Mouse (Mus musculus): ENCODE data around the gene Dnajb8.

Gene Dnajb8

GRCm38 (mm10) chr6:88233996-88234395, 11.9 kb downstream of the Dnajb8 start:
- DNase-seq, result peak; percentile 55

DNA sequence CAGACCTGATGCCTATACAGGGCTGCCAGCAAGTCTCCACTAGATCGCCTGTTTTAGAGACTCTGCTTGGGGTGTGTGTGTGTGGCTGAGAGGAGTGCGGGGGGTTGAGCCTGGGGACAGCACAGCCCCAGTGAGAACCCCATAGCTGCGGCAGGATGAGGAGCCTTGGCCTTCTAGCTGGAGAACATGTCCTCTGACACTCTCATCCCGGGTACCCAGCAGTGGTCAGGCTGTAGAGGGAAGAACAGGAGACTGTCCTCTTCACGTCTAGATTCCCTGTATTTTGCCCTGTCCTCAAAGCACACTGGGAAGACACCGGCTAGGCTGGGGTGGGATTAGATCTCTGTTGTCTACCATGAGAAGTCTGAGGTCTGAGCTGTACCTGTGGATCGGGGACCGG, 13.4 kb downstream of the Dnajb8 start:
- DNase-seq, result no peak

- DNase-seq, result no peak
Observed at GRCm38 (mm10) chr6:88235983-88236382, 13.9 kb downstream of the Dnajb8 start.

DNA sequence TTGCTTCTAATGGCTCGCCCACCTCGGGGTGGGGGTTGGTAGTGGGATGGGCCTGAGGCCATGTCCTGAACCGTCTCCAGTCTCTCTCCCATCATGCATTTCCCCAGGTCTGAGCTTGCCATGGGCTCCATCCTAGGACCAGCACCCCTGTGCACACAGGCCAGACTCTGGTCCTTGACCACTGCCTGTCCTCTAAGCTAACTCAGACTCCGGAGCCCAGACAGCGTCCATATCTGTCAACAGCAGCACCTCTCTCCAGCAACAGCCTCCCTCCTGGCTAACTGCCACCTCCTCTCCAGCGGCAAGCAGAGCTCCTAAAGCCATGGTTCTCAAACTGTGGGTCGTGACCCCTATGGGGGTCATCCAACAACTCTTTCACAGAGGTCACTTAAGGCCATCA, 14.4 kb downstream of the Dnajb8 start:
- no peak for DNase-seq

DNA sequence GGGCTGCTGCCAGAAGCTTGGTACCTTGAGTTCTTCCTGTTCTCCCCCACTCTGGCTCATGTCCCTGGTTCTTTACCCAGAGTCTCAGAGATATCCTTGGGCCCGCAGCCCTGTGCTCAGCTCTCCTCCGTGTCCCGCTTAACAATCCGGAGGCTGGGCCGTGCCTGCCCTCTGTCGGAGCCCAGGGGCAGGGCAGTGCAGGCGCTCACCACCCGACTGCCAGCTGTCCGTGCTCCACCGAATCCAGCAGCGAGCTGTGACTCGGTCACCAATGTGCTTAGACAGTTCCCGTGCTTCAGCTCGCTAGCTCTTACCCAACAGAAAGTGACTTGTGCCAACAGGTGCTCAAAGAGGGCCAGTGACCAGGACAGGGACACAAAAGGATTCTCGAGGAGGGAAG, 20.5 kb downstream of the Dnajb8 start:
- peak; percentile 67 for DNase-seq

DNA sequence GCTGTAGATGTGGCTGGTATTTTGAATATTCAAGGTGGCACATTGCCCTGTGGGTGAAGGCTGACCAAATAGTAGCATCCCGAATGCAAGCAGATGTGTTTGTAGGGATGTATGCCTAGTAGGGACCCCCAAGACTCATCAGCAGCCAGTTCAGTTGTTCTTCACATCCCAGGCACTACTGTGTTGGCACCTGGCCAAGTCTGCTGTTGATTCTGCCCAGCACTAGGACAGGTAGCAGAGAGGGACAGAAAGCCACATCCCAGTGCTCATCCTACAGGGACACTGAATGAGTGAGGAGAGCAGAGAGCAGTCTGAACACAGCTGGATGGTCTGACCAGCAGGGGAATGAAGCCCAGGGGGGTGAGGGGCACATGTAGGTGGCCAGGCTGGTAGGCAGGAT, 27.2 kb downstream of the Dnajb8 start:
- no peak for DNase-seq

DNA sequence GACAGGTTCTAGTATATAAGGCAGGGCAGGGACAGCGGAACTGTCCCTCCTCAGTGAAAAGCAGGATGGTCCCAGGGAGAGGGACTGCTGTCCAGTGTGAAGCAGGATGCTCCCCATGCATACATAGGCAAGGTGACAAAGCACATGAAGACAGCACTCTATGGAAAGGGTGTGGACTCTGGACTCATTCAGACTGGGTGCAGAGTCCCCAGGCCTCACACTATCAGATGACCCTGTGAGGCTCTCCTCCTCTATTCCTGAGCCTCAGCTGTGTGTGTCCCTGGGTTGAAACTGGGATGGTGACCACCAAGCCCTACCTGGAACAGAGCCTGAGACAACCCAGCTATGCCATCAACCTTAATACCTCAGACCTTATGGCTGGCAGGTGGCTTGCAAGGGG, 29.3 kb downstream of the Dnajb8 start:
- no peak for DNase-seq

DNA sequence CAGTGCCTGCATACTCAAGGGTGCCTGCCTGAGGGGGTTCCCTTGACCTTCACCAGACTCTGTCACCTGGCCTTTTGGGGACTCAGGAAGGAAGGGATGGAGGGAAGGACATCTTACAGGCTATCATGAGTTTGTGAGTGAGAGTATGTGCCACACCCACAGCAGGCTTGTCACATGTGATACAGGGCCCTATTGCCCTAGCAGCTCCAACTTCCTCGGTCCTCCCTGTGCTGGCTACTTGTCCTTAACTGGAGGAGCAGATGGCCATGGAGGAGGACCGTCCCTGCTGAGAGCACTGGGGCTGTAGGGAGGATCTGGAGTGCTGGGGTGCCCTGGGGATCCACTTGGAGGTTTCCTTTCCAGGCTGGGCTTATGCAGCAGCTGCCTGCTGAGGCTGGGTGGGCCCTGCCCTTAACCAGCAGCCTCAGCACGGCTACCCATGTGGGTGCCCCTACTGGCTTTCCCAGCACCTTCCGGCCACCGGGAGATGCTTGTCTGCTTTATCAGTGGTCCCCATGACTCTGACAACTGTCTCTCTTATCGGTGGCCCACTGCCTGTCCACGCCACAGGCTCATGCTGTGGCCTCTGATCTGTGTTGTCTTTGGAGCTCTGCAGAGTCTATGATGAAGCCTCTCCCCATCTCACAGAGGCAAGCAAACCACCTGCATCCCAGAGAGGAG, 29.9 kb downstream of the Dnajb8 start:
- DNase-seq, result no peak

DNA sequence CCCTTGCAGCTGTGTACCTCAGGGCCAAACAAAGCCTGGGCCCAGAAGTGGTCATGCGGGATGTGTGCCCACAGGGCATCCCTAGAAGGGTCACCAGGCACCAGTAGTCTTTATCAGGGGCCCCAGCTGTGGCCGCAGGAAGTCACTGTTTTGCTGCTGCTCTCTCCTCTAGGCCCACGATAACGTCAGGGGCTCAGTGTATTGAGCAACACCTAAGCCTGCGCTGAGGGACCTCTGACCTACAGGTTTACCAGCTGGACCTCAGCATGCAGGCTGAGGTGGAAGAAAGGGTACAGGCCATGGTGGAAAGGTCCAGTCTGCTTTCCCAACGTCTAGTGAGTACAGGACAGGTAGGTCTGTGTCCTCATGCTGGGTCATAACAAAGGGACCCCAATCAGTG, 32.0 kb downstream of the Dnajb8 start:
- DNase-seq, result no peak

DNA sequence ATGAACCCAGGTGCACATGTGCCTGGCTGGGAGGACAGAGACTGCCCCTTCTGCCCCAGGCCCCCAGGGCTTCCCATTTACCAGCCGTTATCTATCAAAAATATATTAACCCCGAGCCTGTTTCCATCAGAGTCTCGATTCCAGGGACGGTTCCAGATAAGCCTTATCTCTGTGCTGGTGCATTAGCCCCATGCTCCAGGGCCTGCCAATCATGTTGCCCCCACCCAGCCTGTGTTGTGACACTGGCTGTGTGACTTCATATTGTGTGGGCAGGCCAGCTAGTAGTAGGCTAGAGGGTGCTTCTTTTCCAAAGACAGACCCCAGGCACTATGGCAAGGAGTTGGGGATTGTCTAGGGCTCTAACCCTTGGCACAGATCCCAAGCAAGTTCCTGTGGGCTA, 33.4 kb downstream of the Dnajb8 start:
- no peak for DNase-seq

DNA sequence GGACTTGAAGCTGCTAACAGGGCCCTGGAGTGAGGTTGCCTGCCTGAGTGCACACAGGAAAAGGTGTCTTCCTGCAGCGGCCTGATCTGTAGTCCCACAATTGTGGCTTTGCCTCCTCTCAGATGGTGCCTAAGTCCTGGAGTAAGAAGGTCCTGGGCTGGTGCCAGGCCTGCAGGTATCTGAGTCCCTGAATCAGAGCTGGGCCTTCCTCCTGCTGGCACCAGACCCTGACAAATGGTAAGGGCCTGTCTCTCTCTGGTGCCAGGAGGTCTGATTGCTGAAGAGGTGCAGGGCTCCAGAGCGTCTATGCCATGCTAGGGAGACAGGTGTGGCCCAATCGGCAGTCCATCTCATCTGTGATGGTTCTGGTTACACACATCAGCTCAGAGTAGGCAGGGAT, 37.6 kb downstream of the Dnajb8 start:
- no peak for DNase-seq

DNA sequence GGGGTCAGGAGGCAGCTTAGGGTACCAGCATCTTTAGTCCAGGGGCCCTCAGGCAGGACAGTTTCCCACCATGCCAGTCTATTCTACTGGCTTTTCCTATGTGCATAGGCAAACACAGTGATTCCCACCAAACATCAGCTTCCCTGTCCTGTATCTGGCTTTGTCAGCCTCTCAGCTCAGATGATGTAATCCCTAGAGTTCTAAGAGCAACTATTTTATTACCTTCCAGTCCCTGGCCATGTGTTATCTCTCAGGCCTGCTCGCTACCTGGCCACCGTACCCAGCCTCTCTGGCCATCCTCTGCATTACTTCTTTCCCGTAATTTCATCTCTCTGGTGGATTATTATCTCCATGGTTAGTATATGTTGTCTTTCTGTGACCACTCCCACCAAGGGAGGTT, 38.6 kb downstream of the Dnajb8 start:
- DNase-seq, result no peak

DNA sequence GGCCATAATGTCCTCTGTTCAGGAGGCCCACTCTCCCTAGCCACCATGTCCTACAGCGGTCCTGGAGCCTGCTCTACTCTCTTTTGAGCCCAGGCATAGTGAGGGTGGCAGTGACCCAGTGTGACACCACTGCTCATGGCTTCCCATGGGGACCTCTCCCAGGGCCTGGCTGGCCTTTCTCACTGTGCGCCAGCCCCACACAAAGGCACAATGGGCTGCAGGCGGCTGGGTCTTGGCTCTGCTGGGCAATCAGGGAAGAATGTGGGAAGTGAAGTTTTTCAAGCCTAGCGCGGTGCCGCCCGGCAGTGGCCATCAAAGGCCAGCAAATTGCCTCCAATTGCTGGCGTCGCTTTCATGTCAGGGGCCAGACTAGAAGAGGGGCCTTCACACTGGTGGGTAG, 40.1 kb downstream of the Dnajb8 start:
- DNase-seq, result no peak

GRCm38 (mm10) chr6:88265355-88265754, 43.3 kb downstream of the Dnajb8 start:
- DNase-seq, result no peak

DNA sequence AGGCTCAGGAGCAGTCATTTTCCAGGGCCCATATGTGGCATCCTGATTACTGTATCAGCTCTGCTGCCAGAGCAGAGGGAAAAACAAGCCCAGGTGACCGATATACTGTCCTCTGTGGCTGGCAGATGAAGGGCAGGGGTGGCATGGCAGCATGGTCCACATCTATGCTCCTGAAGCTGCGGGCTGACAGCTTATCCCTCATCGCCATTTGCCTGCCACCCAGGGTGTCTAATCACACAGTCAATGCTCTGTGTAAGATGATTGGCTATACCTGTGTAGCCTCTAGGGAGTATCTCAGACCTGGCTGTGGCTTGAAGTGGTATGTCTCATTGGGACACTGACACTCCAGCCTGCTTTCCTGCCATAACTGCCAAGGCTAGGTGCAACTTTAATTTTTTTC, 44.0 kb downstream of the Dnajb8 start:
- no peak for DNase-seq

- no peak for DNase-seq
Observed at GRCm38 (mm10) chr6:88267068-88267467, 45.0 kb downstream of the Dnajb8 start.

GRCm38 (mm10) chr6:88267970-88268369, 45.9 kb downstream of the Dnajb8 start:
- no peak for DNase-seq

GRCm38 (mm10) chr6:88274623-88275022, 52.6 kb downstream of the Dnajb8 start:
- no peak for DNase-seq

DNA sequence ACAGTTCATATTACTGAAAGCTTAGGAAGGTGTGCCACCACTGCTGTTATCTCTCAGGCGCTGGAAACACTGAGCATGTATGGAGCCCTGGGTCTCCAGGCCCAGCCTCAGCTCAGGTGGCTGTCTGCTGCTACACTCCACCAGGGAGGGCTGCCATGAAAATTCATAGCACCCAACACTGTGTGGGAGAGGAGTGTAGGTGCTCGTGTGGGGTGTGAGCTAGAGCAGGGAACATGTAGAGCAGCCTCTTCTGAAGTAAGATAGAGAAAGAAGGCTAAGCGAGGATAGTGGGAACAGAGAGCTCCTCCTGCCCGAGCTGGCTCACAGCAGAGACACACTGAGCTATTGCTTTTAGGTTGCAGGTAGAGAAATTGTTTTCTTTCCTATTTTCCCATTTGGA, 54.2 kb downstream of the Dnajb8 start:
- no peak for DNase-seq

DNA sequence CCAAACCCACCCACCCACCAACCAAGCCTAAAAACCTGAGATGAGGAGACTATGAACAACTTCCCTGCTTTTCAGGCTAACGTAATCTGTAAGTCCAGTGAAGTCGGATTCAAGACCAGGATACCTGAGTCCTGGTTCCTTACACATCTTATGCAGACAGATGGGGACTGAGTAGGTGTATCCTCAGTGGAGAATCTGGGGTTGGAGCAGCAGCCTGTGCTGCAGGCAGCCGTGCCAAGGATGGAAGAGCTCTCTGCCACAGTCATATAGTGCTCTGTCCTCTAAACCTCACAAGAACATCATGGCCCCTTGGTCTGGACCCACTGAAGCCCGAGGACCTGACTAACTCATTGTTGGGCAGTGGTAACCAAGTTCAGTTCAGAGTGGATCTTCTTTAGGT, 55.2 kb downstream of the Dnajb8 start:
- no peak for DNase-seq

- DNase-seq, result no peak
Observed at GRCm38 (mm10) chr6:88278141-88278540, 56.1 kb downstream of the Dnajb8 start.

DNA sequence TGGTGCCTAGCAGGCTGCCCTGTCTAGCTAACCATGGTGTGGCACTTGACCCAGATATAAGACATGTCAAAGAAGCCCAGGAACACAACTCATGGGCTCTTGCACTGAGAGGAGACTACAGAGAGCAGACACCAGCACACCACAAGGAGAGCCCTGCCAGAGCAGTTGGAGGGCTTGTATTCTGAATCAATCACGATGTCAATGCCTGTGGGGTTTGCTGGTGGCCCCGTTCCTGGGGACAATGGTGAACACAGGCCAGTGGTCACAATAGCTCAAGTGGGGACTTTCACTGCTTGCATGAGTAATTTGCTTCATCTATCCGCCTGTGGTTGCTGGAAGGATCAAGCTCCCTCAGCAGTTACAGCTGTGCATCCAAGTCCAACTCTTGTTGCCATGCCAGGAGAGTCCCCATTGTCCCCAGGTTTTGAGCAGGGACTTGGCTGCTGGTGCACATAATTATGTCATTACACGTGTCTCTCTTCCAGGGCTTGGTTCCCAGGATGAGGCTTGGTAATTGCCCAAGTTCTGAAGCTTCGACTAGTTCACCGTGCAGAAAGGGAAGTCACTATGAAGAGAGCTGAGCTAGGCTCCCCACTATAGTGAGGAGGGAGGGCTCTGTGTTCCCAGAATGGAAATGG, 68.2 kb downstream of the Dnajb8 start:
- no peak for DNase-seq

GRCm38 (mm10) chr6:88292274-88292909, 70.3 kb downstream of the Dnajb8 start:
- DNase-seq, result no peak

DNA sequence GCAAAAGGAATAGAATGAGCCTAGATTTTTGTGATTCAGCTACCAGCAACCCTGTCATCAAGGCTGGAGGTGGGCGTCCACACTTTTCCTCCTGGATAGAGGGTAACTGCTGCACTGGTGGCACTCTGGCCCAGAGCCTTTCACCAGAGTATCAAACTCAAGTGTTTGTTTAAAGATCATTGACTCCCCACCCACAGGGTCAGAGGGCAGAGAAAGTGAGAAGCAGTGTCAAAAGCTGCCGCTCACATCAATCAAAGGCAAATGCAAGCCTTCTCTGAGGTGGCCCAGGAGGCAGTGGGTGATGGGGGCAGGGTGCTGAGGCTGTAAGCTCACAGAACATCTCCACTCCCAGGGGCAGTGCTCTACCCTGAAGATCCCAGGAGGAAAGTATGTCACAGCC, 77.4 kb downstream of the Dnajb8 start:
- no peak for DNase-seq

- DNase-seq, result no peak
Observed at GRCm38 (mm10) chr6:88301234-88301633, 79.2 kb downstream of the Dnajb8 start.
